Mouse (Mus musculus) gastrocnemius, postnatal 25 days (tissue): Measurements from ENCODE around the gene Uba7. TPM values are rescaled to one million over a fixed set of nuclear protein-coding genes. Genes with fewer than 3 reads are reported as not detected.

Experiments
- DNase-seq: peaks from one replicate; pipeline ENCODE4 v3.0.0; 2022
- total RNA-seq, 2 experiments: library from RNA; stranded (reverse); gene quantifications; 1 replicate in 1 of 2; 2 replicates in 1 of 2; pipeline ENCODE4 v1.2.3; 2021

Uba7 gene
- total RNA-seq, 2 experiments from 2014 or later, result 2.4 to 2.8 TPM

DNA sequence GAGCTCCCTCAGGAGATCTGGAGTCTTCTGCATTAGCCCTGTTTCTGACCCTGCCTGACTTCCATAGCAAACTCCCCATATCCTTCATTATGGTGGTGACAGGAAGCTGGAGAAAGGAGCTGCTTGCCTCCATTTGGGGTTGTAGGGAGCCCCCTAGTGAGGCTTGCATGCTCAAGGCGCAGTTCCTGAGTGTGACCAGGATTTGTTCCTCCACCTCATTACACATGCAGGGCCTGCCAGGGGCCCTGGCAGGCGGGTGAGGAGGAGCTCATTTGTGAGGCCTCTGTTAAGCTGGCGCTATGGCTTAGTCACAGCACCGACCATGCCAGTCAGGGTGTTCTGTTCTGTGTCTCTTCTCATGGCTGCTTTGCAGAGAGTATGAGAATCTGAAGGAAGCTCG lies 13.4 kb upstream of the Uba7 start:
- no peak for DNase-seq

DNA sequence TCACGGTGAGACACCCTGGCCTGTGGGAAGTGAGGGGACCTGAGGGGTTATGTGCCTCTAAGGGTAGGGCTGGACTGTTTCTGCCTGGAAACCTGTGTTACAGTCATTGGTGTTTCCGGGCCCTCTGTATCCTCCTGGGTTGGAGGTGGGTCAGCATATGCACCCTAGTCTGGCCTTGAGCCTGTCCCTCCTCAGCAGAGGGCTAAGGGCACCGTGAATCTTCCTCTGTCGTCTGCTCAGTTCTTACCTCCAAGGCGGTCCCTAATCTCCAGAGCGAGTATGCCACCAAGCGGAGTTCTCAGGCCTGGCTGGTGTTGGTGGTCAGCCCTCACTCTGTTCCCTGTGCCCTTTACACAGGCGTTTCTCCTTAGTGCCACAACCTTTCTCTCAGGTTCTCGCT lies 12.4 kb upstream of the Uba7 start:
- DNase-seq, result no peak

DNA sequence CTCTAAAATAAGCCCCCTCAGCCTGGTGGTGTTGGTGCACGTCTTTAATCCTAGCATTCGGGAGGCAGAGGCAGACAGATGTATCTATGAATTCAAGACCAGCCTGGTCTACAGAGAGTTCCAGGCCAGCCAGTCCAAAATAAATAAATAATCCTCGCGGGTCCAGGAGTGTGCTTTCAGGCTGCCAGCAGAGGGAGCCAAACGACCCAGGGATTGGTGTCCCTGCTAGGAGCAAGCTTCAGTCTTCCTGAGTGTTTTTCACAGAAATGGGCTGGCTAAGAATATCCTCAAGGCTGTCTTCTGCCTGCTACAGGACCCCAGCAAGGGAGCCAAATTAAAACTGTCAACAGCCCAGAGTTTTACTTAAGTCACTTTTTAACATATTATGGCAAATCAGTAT lies 11.6 kb upstream of the Uba7 start:
- DNase-seq, result peak; percentile 77

DNA sequence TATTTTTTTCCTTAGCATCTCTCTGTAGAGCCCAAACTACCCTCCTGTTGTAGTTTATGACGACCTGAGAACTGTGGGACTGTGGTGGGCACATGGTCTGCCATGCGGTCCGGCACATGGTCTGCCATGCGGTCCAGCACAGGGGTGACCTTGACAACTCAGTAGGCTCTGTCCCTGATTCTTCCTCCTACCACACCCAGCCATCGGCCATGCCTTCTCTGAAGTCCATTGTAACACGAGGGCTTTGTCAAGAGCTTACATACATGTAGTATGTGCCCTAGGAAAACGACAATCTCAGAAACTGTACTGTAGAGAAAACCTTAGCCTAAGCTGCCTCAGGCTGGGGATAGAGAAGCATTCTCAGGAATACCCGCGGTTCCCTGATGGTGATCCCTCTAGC lies 10.6 kb upstream of the Uba7 start:
- no peak for DNase-seq

DNA sequence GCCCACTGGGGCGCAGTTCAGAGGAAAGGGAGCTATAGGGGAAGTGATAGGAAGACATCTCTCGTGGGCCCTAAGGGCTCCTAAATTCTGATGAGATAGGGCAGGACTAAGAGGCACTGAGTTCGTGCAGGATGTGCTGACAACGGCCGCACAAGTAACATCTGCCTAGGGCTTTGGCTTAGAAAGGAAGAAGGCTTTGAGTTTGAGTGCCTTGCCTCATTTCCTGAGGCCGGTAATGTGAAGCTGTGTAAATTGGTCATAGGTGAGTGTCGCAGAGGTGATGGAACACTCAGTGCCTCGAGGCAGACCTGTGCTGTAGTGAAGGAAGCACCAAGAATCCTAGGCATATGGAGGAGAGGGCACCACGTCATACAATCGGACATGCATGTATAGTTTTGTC lies 8.6 kb upstream of the Uba7 start:
- no peak for DNase-seq

DNA sequence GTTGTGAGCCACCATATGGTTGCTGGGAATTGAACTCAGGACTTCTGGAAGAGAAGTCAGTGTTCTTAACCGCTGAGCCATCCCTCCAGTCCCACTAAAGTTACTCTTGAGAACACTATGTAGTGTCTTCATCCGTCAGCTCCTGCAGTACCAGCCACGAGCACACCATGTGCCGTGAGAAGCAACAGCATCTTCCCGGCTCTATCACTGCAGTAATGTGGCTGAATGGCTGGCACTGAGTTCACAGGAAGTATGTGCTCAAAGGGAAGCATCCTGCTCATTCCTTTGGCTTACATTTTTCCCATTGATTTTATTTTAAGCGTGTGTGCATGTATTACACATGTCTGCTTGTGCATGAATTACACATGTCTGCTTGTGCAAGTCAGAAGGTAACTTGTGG lies 7.9 kb upstream of the Uba7 start:
- DNase-seq, result no peak

DNA sequence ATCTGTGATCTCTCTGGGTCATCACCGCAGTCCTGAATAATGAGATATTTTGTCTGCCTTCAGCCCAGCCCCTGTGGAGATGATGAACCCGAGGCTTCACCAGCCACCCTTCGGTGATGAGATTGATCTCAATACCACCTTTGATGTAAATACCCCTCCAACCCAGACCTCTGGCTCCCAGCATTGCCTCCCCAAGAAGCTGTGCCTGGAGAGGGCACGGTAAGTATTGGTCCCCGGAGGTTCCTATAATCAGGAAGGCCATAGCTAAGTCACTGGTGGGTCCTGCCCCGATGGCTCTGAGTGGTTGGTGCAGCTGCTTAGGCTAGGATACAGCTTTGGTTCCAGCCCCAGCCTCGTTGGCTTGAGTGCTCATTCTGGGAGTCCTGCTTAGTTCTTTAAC lies 6.8 kb upstream of the Uba7 start:
- DNase-seq, result no peak

DNA sequence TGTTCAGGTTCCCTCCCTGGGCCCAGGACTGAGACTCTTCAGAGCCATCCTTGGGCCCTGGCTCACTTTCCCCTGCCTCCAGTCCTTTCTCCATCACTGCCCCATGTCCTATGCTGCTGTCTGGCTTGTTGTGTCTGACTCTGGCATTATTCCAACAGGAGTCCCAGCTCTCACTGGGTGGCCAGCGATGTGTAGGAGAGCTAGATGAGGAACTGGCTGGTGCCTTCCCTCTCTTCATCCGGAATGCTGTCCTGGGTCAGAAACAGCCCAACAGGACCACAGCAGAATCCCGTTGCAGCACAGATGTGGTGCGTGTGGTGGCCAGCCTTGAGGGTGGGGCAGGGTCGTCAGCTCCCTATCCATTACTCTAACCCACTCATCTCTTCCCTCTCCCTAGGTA lies 5.0 kb upstream of the Uba7 start:
- DNase-seq, result no peak

DNA sequence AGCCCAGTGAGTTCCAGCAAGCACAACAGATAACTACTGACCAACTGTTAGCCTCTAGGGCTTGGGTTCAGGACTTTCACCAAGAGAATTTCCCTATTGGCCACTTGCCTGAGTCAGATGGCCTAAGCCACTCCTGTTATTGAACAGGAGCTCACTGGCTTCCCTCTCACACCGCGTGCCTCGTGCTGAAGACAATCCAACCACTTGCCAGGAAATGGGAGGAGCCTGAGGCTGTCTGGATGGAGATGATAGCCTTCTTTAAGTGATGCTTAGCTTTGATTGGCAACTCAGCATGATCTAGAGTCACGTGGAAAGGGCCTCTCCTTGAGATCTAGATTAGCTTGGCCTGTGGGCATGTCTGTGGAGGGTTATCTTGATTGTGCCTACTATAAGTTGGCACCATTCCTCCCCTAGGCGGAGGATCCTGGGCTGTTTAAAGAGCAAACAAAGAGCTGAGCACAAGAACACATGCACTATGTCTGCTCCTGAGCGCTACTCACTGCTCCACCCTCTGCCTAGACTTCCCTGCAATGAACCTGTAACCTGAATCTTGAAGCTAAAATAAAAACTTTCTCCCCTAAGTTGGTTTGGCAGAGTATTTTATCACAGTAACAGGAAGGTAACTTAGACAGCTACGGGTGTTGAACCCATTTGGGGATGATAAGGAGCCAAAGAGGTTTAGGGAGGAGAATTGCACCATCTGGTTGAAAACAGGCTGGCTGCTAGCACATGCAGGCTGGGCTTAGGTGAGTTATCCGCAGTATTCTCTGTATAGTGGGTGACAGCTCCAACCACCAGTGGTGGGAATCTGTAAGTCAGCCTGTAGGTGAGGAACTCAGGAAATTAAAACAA lies 3.4 kb upstream of the Uba7 start:
- DNase-seq, result no peak

DNA sequence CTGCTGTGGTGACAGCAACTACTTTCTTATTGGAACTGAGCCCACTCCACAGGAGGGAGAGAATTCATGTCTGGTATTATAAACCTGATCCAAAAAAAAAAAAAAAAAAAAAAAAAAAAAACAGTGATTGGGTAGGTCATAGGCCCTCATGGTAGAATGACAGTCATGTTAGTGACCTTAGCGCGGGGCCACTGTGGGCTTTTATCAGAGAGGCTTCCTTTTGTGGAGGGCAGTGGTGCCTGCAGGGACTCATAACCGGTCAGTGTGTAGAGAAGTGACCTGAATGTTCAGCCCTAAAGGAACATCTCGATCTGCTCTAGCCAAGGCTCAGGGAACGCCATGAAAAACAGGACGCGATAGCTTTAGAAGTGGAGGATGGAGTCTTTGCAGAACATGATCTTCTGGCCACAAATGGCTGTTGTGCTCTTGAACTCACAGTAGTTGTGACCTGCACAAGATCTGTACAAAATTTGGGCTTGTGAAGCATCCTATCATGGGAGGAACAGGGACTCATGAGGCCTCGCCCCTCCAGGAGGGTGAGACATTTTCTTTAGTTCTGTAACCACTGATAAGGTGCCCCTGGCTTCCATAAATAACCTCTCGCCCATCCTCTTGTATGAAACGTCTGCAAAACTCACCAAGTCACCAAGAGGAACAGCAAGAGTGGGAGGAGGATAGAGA lies 674 bp upstream of the Uba7 start:
- DNase-seq, result no peak

DNA sequence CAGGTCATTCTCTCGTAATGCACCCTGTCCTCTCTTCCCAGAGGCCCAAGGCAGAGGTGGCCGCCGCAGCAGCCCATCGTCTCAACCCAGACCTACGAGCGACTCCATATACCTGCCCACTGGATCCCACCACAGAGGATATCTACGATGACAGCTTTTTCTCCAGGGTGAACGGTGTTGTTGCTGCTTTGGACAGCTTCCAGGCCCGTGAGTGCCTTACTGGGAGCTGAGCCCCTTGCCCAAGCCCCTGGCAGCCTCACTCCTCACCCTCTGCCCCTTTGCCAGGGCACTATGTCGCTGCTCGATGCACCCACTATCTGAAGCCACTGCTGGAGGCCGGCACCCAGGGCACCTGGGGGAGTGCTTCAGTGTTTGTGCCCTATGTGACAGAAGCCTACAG lies 3.5 kb downstream of the Uba7 start:
- DNase-seq, result no peak

DNA sequence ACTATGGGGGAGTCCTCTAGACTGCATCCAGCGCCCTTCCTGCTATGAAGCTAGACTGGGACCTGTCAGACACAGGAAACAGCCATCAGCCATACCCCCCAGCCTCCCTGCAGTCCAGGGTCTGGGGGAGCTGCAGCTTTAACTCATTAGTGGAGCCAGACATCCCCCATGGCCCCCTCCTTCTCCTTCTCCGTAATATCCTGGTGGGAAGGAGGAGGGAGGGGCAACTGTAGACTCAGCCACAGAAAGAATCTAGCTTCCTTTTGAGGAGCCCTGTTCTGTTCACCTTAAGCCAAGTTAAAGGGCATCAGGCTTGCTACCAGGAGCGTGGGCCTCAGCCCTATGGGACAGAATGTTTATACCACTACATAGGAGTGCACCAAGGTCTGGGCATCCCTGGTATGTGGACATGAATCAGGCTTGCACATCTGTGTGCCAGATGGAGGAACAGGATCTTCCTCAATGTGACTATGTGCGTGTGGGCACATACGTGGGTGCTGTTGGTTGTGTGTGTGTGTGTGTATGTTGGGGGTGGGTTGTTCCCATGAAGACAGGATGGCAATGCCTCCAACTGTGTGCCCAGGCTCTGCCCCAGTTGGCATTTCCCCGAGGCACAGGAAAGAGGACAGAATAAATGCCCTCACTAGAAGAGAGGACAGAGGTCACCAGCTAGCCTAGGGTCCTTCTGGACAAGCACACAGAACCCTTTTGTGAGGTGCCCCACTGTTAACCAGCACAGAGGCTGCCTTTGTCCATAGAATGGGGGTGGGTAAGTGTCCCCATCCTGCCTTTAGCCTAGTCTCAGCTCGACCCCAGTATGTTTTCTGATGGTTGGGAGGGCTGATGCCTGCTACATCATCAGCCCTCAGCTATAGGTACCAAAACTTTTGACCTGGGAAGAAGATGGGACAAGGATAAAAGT lies 6.6 kb downstream of the Uba7 start:
- DNase-seq, result no peak

DNA sequence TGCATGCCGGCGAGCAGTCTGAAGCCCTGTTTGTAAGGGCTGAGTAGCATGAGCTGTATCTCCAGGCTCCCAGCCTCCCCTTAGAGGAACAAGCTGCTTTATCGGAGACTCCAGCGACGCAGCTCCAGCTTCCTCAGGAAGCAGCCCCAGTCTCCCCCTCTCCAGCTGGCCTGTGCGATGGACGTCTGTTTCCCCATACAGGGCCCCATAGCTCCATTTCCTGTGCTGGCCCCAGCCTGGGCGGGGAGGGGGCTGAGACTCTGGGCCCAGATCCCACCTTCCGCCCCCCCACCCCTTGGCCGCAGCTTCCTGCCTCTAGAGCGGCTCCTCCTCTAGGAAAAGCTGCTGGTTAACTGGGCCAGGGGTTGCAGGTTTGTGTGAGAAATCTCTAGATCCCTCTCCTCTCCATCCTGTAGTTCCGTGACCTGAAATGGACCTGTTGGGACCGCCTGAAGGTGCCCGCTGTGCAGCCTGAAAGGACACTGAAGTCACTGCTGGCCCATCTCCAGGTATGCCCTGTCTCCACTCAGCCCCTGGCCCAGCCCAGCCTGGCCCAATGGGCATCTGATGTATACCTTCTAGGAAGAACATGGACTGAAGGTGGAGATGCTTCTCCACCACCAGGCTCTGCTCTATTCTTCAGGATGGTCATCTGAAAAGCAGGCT lies 7.5 kb downstream of the Uba7 start, which contains the start of gene Gm20661:
Gene Gm20661, plus strand, starts transcription at position 378 of the 666 bp plus-strand sequence.
- peak; percentile 78 for DNase-seq

DNA sequence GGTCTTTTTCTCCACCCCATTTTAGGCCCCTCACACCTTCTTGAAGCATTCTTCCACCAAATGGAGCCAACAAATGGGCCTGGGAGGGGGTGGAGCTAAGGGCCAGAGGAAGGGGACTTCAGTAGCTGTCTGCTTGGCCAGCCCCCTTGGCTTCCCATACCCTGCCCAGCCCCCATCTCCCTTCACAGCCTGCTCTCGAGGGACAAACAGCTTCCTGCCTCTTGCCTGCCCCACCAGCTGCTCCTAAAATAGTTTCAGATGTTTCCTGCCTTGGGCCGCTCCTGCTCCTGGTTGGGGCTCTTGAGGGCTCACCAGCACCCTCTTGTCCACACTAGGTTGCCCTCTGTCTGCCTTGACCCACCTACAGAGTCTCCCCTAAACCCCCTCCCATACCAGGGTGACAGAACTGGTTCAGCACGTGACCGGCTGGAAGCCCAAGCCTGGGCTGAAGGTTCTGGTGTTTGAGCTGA lies 8.2 kb downstream of the Uba7 start:
- peak; percentile 90 for DNase-seq

DNA sequence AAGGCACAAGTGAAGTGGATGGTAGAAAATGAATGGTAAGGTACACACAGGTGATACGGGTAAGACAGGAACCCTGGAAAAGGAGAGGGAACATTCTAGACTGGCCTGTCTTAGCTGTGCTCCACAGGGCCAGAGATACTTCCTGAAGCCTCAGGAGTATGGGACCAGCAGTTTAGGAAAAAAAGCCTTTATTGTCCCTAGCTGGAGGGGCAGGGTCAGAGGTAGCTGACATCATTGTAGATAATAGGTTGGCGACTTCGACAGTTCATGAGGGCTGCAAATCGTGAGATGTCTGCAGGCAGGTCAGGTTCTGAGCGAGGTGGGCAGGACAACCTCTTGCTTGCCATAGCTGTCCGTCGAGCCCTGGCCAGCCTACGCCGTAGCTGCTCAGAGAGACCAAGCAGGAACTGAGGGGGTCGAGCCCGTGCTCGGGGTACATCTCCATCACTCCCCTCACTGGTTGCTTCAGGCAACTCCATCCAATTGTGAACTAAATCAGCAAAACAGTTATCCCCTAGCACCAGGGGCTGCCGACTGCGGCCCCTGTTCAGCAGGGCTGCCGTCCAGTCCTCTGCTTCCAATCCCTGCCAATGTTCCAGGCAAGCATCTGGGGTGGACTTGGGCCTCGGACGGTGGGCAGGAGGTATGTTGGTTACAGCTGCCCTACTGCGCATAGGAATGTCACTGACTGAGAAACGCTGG lies 8.9 kb downstream of the Uba7 start:
- no peak for DNase-seq

DNA sequence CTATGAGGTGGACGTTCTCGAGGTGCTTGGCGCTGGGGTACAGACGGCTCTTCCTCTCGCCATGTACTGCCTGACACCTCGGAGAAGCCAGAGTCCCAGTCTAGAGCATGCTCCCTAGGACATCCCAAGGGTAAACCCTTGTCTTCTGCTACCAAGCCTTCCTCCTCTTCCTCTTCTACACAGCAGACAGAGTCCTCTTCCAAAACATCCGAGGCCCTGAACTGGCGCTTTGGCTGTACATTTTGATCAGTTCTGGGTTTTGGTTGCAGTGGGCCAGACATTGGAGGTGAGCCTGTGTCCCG lies 9.4 kb downstream of the Uba7 start:
- no peak for DNase-seq

DNA sequence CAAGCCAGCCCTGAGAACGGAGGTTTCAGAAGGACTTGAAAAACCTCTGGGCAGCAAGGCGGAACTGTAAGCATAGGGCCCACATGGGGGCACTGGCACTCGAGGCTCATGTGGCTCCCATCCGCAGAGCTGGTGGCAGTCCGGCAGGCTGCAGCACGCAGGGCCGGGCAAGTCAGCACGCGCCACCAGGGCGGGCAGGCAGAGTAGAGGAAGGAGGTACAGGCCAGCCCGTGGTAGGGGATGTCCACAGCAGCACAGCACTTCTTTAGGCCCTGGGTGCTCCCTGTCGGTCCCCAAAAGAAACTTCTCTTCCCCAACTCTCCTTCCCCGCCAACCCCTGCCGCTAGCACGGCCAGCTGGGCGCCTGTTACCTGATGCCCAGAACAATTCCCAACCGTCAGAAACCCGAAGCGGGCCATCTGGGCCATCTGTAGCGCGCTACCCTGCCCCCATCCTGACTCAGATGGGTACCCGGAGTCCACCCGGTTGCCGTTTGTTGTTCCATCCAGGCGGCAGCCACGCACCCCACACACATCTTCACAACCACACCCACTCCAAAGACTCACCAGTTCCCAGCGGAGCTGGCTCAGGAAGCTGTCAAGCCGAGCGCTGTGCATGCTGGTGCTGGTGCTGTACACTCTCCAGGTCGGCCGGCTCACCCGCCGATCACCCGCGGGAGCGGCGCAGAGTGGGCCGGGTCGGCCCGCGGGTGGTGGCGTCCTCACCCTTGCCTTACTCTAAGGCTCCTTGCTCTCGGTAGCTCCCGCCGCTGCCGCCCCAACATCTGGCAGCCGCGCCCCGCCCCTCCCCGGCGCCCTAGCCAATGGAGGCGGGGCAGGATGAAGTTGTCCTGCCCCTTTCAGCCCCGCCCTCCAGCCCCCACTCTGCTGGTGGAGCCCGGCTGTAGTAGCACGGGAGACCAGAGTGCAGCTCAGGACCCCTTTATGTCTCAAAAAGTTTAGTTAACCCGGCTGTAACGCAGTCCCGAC lies 10.1 kb downstream of the Uba7 start, which contains the start of gene Inka1:
Gene Inka1, minus strand, starts transcription at position 749 of the 989 bp plus-strand sequence.
- peak; percentile 93 for DNase-seq

DNA sequence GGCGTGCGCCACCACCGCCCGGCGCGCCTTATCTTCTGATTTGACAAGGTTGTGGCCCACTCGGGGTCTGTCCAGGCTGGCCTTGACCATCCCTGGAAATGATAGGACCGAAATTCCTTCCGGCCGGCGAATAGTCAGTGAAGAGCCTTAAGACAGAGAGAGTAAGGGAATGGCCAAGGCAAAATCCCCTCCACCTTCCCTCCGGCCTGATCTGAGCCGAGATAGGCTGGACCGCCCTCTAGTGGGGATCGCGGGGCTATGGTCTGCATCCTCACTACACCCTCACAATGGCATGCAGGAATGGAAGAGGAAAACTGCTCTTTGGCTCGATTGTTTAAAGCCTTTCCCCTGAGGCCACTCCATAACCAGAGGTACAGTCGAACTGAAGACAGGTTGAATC lies 11.1 kb downstream of the Uba7 start:
- DNase-seq, result peak; percentile 73

DNA sequence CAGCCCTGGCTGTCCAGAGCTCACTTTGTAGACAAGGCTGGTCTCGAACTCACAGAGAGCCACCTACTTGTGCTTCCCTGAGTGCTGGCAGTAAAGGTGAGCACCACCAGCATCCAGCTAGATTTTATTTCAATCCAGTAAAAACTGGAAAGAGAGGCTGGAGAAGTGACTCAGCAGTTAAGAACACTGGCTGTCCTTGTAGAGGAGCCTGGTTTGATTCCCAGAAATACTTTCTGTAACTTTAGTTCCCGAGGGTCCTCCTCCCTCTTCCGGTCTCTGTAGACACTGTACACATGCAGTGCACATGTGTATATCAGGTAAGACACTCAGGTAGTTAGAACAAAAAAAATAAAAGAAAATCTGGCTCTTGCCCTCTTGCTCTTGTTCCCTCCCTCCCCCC lies 12.6 kb downstream of the Uba7 start:
- no peak for DNase-seq

DNA sequence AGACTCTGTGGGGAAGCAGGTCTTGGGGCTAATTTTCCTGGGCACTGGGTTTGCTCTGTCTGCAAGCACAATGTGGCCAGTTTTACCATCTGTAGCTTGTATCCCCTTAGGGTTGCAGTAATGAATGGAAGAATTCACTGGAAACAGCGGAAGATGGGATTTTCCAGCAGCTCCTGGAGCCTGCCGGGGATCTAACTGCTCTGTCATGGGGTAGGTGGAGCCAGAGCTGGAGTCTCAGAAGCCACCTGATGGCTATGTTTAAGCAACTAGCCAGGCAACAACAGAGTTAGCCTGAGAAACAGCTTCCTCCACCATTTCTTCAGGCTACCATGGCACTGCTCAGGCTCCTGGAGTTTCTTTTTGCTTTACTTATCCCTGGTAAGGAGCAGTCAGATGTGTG lies 16.9 kb downstream of the Uba7 start, which contains the start of gene Cdhr4:
Gene Cdhr4, plus strand, starts transcription at position 301 of the 400 bp plus-strand sequence.
- DNase-seq, result no peak
